Mouse (Mus musculus): ENCODE measurements around the gene Klb.
"Not testable (repeated sequence)": the region's sequence is repeated elsewhere in the genome, so short reads cannot be mapped to it uniquely, and the experiment has no call there.

Klb gene

GRCm38 (mm10) chr5:65348168-65348567, at the start of gene Klb:
Gene Klb, plus strand, starts transcription at chr5:65348314.
- in situ Hi-C loops (cut with MboI; ENCODE audit: low sequenced_read_pairs) = no loop called here

GRCm38 (mm10) chr5:65299623-65300022, 48.5 kb upstream of the Klb start:
- in situ Hi-C loops (cut with MboI; ENCODE audit: low sequenced_read_pairs) = not testable (repeated sequence)

- in situ Hi-C loops (cut with MboI; ENCODE audit: low sequenced_read_pairs) = no loop called here
Observed at GRCm38 (mm10) chr5:65300121-65300520, 48.0 kb upstream of the Klb start.

- in situ Hi-C loops (cut with MboI; ENCODE audit: low sequenced_read_pairs) = no loop called here
Observed at GRCm38 (mm10) chr5:65305516-65305915, 42.6 kb upstream of the Klb start.

GRCm38 (mm10) chr5:65308208-65308607, 39.9 kb upstream of the Klb start:
- in situ Hi-C loops (cut with MboI; ENCODE audit: low sequenced_read_pairs) = no loop called here

GRCm38 (mm10) chr5:65308866-65309265, 39.2 kb upstream of the Klb start:
- in situ Hi-C loops (cut with MboI; ENCODE audit: low sequenced_read_pairs) = no loop called here

GRCm38 (mm10) chr5:65319176-65319575, 28.9 kb upstream of the Klb start:
- in situ Hi-C loops (cut with MboI; ENCODE audit: low sequenced_read_pairs) = no loop called here

GRCm38 (mm10) chr5:65322165-65322564, 25.9 kb upstream of the Klb start:
- in situ Hi-C loops (cut with MboI; ENCODE audit: low sequenced_read_pairs) = no loop called here

GRCm38 (mm10) chr5:65324271-65324670, 23.8 kb upstream of the Klb start:
- in situ Hi-C loops (cut with MboI; ENCODE audit: low sequenced_read_pairs) = no loop called here

- in situ Hi-C loops (cut with MboI; ENCODE audit: low sequenced_read_pairs) = no loop called here
Observed at GRCm38 (mm10) chr5:65324758-65325355, 23.3 kb upstream of the Klb start.

GRCm38 (mm10) chr5:65326212-65326611, 21.9 kb upstream of the Klb start:
- in situ Hi-C loops (cut with MboI; ENCODE audit: low sequenced_read_pairs) = no loop called here

- in situ Hi-C loops (cut with MboI; ENCODE audit: low sequenced_read_pairs) = no loop called here
Observed at GRCm38 (mm10) chr5:65329971-65330370, 18.1 kb upstream of the Klb start.

- in situ Hi-C loops (cut with MboI; ENCODE audit: low sequenced_read_pairs) = no loop called here
Observed at GRCm38 (mm10) chr5:65334788-65335187, 13.3 kb upstream of the Klb start.

GRCm38 (mm10) chr5:65335298-65336074, 12.6 kb upstream of the Klb start, which contains the start of gene Rfc1:
Gene Rfc1, minus strand, starts transcription at chr5:65335670.
- in situ Hi-C loops (cut with MboI; ENCODE audit: low sequenced_read_pairs) = no loop called here

- in situ Hi-C loops (cut with MboI; ENCODE audit: low sequenced_read_pairs) = no loop called here
Observed at GRCm38 (mm10) chr5:65336075-65336355, 12.1 kb upstream of the Klb start.

- in situ Hi-C loops (cut with MboI; ENCODE audit: low sequenced_read_pairs) = no loop called here
Observed at GRCm38 (mm10) chr5:65338394-65338793, 9.7 kb upstream of the Klb start.

GRCm38 (mm10) chr5:65340167-65340566, 7.9 kb upstream of the Klb start:
- in situ Hi-C loops (cut with MboI; ENCODE audit: low sequenced_read_pairs) = no loop called here

GRCm38 (mm10) chr5:65350508-65350907, 2.4 kb downstream of the Klb start:
- in situ Hi-C loops (cut with MboI; ENCODE audit: low sequenced_read_pairs) = no loop called here

- in situ Hi-C loops (cut with MboI; ENCODE audit: low sequenced_read_pairs) = no loop called here
Observed at GRCm38 (mm10) chr5:65354097-65354496, 6.0 kb downstream of the Klb start.

- in situ Hi-C loops (cut with MboI; ENCODE audit: low sequenced_read_pairs) = no loop called here
Observed at GRCm38 (mm10) chr5:65354985-65355384, 6.9 kb downstream of the Klb start.

- in situ Hi-C loops (cut with MboI; ENCODE audit: low sequenced_read_pairs) = no loop called here
Observed at GRCm38 (mm10) chr5:65356851-65357250, 8.7 kb downstream of the Klb start.

- in situ Hi-C loops (cut with MboI; ENCODE audit: low sequenced_read_pairs) = no loop called here
Observed at GRCm38 (mm10) chr5:65357771-65358170, 9.7 kb downstream of the Klb start.

- in situ Hi-C loops (cut with MboI; ENCODE audit: low sequenced_read_pairs) = no loop called here
Observed at GRCm38 (mm10) chr5:65367837-65368236, 19.7 kb downstream of the Klb start.
